Mouse (Mus musculus) right cerebral cortex, adult 2 months (tissue): ENCODE results near the gene Coq10a.

Experiments used
- DNase-seq, 2 experiments: peaks; one replicate each; pipeline ENCODE4 v3.0.0; 2021 to 2022; ENCODE audit warnings: low spot score in 2 of 2

The Coq10a gene

GRCm38 (mm10) chr10:128368402-128369217, at the start of gene Coq10a:
Gene Coq10a, minus strand, starts transcription at chr10:128368997.
- DNase-seq, result peak; percentile 91 to 94

GRCm38 (mm10) chr10:128414848-128415247, 46.1 kb upstream of the Coq10a start:
- no peak for DNase-seq

- DNase-seq, result no peak
Observed at GRCm38 (mm10) chr10:128413076-128413475, 44.3 kb upstream of the Coq10a start.

- no peak for DNase-seq
Observed at GRCm38 (mm10) chr10:128412558-128412957, 43.8 kb upstream of the Coq10a start.

GRCm38 (mm10) chr10:128412055-128412381, 43.2 kb upstream of the Coq10a start:
- DNase-seq, result no peak

- peak; percentile 92 to 96 for DNase-seq
Observed at GRCm38 (mm10) chr10:128411211-128412054, 42.6 kb upstream of the Coq10a start, which contains the start of the genes Nabp2 and Rnf41. Gene Nabp2, minus strand, starts transcription at chr10:128411492. Gene Rnf41, plus strand, starts transcription at chr10:128411657.

- DNase-seq, result no peak
Observed at GRCm38 (mm10) chr10:128410560-128410845, 41.7 kb upstream of the Coq10a start.

- peak; percentile 98 to 99 for DNase-seq
Observed at GRCm38 (mm10) chr10:128409692-128410559, 41.1 kb upstream of the Coq10a start.

GRCm38 (mm10) chr10:128408591-128409535, 40.1 kb upstream of the Coq10a start:
- DNase-seq, result peak; percentile 61 to 70

GRCm38 (mm10) chr10:128403931-128404330, 35.1 kb upstream of the Coq10a start:
- DNase-seq, result no peak

- no peak for DNase-seq
Observed at GRCm38 (mm10) chr10:128401638-128402037, 32.8 kb upstream of the Coq10a start.

GRCm38 (mm10) chr10:128401056-128401455, 32.3 kb upstream of the Coq10a start, which contains the start of gene Slc39a5:
Gene Slc39a5, minus strand, starts transcription at chr10:128401229.
- no peak for DNase-seq

GRCm38 (mm10) chr10:128400338-128400737, 31.5 kb upstream of the Coq10a start:
- DNase-seq, result no peak

GRCm38 (mm10) chr10:128397466-128397865, 28.7 kb upstream of the Coq10a start:
- DNase-seq, result no peak

- DNase-seq, result no peak
Observed at GRCm38 (mm10) chr10:128396716-128397264, 28.0 kb upstream of the Coq10a start.

- no peak for DNase-seq
Observed at GRCm38 (mm10) chr10:128396017-128396673, 27.3 kb upstream of the Coq10a start.

- no peak for DNase-seq
Observed at GRCm38 (mm10) chr10:128391850-128392249, 23.1 kb upstream of the Coq10a start.

- DNase-seq, result no peak
Observed at GRCm38 (mm10) chr10:128390366-128390765, 21.6 kb upstream of the Coq10a start.

GRCm38 (mm10) chr10:128389570-128389969, 20.8 kb upstream of the Coq10a start:
- DNase-seq, result no peak

GRCm38 (mm10) chr10:128388941-128389340, 20.1 kb upstream of the Coq10a start:
- no peak for DNase-seq
